Mouse (Mus musculus): ENCODE measurements around the gene Gm17545. TPM values are rescaled to one million over a fixed set of nuclear protein-coding genes. Genes with fewer than 3 reads are reported as not detected.
"Not testable (repeated sequence)": the region's sequence is repeated elsewhere in the genome, so short reads cannot be mapped to it uniquely, and the experiment has no call there.

The Gm17545 gene
- not detected in 2 replicates for polyA plus RNA-seq (2012; ENCODE audit: insufficient read depth, insufficient read length, missing spikeins)

DNA sequence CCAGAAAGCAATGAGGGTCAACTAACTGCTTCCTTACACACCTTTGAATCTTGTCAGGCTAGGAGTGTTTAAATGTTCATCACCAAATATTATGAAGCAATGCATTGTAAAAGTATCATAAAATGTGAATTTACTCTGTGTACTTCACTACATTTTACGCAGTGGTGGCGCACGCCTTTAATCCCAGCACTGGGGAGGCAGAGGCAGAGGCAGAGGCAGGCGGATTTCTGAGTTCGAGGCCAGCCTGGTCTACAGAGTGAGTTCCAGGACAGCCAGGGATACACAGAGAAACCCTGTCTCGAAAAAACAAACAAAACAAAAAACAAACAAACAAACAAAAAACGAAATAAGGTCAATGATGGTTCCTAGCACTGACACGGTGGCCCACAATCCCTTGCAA, at the start of gene Gm17545:
Gene Gm17545, plus strand, starts transcription at position 301 of the 400 bp plus-strand sequence.
- not testable (repeated sequence) for H3K27ac ChIP-seq (ENCODE audit: insufficient read depth, low read depth, low read length); H3K4me3 ChIP-seq (ENCODE audit: insufficient read depth, low read length); H3K4me1 ChIP-seq (ENCODE audit: control insufficient read depth, insufficient read depth, low read length)

DNA sequence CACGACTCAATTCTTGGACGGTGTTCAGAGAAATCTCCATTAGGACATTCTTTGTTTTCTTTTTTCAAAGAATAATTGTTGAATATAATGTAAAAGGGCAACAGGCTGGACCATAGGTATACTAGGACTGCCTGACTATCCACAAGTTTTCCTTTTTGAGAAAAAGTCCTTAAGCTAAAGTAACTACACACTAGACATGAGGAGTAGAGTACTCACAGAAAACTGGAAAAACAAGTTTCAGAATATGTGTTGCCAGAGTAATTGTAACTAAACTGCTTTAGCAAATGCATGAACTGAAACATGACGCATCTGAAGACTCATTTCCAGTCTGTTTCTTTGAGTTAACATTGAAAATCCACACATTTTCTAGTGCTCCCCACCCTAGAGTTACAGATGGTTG, 48.7 kb upstream of the Gm17545 start:
- Histone ChIP-seq H3K4me3 (ENCODE audit: insufficient read depth, low read length) (no peak overlapping the region), H3K4me1 (ENCODE audit: control insufficient read depth, insufficient read depth, low read length) (no peaks in the 10 kb centered on the region), H3K27ac (ENCODE audit: insufficient read depth, low read depth, low read length) (no peak overlapping the region)
- TF ChIP-seq CTCF (IDR thresholded peaks at IDR 0.05; ENCODE audit: low read depth, low read length) (no peak), POLR2A (IDR thresholded peaks at IDR 0.05; ENCODE audit: borderline replicate concordance, low read depth, low read length) (no peak)

DNA sequence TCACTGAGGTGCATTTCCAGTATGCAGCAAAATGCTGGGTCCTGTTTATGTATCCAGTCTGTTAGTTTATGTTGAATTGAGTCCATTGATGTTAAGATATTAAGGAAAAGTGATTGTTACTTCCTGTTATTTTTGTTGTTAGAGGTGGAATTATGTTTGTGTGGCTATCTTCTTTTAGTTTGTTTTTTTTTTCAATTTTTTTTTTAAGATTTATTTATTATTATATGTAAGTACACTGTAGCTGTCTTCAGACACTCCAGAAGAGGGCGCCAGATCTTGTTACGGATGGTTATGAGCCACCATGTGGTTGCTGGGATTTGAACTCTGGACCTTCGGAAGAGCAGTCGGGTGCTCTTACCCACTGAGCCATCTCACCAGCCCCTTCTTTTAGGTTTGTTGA, 46.5 kb upstream of the Gm17545 start:
- H3K4me1 ChIP-seq (ENCODE audit: control insufficient read depth, insufficient read depth, low read length); H3K27ac ChIP-seq (ENCODE audit: insufficient read depth, low read depth, low read length); H3K4me3 ChIP-seq (ENCODE audit: insufficient read depth, low read length): not testable (repeated sequence)

DNA sequence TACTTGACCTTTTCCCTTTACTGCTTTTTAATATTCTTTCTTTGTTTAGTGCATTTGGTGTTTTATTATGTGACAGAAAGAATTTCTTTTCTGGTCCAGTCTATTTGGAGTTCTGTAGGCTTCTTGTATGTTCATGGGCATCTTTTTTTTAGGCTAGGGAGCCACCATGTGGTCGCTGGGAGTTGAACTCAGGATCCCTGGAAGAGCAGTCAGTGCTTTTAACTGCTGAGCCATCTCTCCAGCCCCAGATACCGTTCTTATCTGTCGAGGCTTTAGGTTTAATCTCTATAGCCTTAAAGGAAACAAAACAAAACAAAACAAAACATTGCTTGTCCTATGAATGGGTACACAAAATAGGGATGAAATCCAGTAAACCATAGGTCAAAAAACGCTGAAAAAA, 45.7 kb upstream of the Gm17545 start:
- not testable (repeated sequence) for H3K4me1 ChIP-seq (ENCODE audit: control insufficient read depth, insufficient read depth, low read length); H3K27ac ChIP-seq (ENCODE audit: insufficient read depth, low read depth, low read length); H3K4me3 ChIP-seq (ENCODE audit: insufficient read depth, low read length)

DNA sequence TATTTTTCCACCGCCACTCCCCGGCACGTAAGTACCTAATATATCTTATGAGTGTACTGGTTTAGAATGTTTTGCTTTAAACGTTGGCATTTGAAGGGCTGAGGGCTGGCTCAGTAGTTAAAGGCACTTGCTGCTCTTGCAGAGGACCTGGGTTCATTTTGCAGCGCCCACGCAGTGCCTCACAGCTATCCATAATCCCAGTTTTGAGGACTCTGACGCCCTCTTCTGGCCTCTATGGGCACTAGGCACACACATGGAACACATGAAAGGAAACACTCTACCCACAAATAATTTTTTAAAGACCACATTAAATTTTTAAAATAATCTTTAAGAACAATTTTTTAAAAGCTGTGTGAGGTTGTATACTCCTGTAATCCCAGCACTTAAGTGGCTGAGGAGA, 44.6 kb upstream of the Gm17545 start:
- TF ChIP-seq CTCF (IDR thresholded peaks at IDR 0.05; ENCODE audit: low read depth, low read length) (no peak), POLR2A (IDR thresholded peaks at IDR 0.05; ENCODE audit: borderline replicate concordance, low read depth, low read length) (no peak)
- Histone ChIP-seq H3K4me3 (ENCODE audit: insufficient read depth, low read length) (no peak overlapping the region), H3K4me1 (ENCODE audit: control insufficient read depth, insufficient read depth, low read length) (peaks cover 2% of the 10 kb centered on the region; the same call in 1 of the 2 replicates), H3K27ac (ENCODE audit: insufficient read depth, low read depth, low read length) (no peak overlapping the region)

DNA sequence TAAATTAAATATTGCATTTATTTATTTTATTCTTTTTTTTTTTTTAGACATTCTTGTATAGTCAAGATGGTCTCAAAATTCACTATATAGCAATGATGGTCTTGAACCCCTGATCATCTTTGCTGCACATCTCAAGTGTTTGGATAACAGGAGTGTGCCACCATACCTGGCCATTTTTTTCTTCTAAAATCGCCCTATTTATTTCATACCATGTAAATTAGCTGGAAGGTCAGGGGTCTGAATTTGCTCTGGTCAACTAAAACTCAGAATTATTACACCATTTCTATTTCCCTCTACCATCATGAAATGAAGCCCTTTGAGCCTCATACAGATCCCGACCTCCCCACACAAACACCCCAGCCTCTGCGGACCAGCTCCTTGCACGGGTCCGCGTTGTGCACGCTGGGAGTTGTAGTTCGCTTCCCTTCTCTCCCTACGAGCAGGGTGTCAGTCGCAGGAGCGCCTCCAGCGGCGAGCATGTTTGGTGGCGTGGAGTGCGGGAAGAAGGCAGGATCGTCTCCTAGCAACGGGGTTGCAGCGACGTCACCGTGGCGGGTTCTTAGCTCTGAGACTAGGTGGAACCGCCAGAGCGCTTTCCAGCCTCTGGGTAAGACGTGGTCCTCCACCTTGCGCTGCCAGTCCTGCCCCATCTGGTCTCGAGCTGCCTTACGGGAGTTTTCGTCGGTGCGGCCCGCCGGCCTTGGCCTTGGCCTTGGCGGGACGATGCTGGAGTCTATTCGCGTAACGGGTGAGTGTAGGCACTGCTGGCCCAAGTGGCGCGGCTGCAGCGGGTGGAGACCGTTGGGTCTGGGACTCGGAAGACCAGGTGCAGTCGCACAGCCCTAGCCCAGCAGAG, 42.9 kb upstream of the Gm17545 start, which contains the start of gene 9530077C05Rik:
Gene 9530077C05Rik, plus strand, starts transcription at position 512 of the 856 bp plus-strand sequence.
- no peak within 1 kb of the TSS for H3K27ac ChIP-seq (ENCODE audit: insufficient read depth, low read depth, low read length)
- peaks cover 2% of the 10 kb centered on the region; the same call in 1 of the 2 replicates for H3K4me1 ChIP-seq (ENCODE audit: control insufficient read depth, insufficient read depth, low read length)
- H3K4me3 ChIP-seq (ENCODE audit: insufficient read depth, low read length), result peak within 1 kb of the TSS; percentile 62
- peak; percentile 31; the same call in 1 of the 2 replicates for TF ChIP-seq CTCF (IDR thresholded peaks at IDR 0.05; ENCODE audit: low read depth, low read length)
- no peak for TF ChIP-seq POLR2A (IDR thresholded peaks at IDR 0.05; ENCODE audit: borderline replicate concordance, low read depth, low read length)

DNA sequence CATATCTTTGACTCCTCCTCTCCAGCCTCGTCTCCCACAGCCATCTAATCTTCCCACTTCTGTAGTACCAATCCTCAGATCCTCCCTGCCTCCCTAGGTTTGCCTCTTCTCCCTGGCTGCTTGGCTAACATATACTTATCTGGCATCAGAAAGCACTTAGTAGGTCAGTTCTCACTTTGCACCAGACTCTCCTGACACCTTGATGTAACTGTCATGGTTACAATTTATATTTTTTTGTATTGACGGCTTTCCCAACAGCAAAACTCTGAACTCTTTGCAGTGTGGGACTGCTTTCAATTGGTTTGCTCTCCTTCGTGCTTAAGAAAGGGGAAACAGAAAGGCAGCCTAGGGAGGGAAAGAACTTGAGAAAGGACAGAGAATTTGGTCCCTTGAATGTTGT, 37.9 kb upstream of the Gm17545 start:
- TF ChIP-seq POLR2A (IDR thresholded peaks at IDR 0.05; ENCODE audit: borderline replicate concordance, low read depth, low read length), result no peak
- TF ChIP-seq CTCF (IDR thresholded peaks at IDR 0.05; ENCODE audit: low read depth, low read length), result no peak
- Histone ChIP-seq H3K4me3 (ENCODE audit: insufficient read depth, low read length) (no peak overlapping the region), H3K4me1 (ENCODE audit: control insufficient read depth, insufficient read depth, low read length) (peaks cover 6% of the 10 kb centered on the region), H3K27ac (ENCODE audit: insufficient read depth, low read depth, low read length) (no peak overlapping the region)

DNA sequence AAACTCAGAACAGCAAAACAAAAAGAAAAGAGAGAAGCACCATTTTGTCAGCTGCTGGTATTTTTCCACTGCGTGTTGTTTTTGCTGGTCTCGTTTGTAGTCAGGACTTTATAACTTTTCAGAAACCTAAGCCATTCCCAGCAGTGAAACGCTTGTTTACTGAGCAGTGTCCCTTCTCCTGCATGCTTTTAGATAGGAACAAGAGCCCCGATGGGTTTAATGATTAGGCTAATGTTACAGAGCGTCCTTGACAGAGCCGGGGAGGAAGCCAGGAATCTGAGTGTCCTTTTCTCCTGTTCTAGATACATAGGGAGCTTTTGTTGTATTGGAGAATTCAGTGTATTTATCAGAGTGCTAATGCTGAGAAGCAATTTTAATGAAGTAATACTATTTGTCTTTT, 36.5 kb upstream of the Gm17545 start:
- Histone ChIP-seq H3K27ac (ENCODE audit: insufficient read depth, low read depth, low read length) (no peak overlapping the region), H3K4me1 (ENCODE audit: control insufficient read depth, insufficient read depth, low read length) (peaks cover 4% of the 10 kb centered on the region), H3K4me3 (ENCODE audit: insufficient read depth, low read length) (no peak overlapping the region)
- no peak for TF ChIP-seq POLR2A (IDR thresholded peaks at IDR 0.05; ENCODE audit: borderline replicate concordance, low read depth, low read length)
- no peak for TF ChIP-seq CTCF (IDR thresholded peaks at IDR 0.05; ENCODE audit: low read depth, low read length)

DNA sequence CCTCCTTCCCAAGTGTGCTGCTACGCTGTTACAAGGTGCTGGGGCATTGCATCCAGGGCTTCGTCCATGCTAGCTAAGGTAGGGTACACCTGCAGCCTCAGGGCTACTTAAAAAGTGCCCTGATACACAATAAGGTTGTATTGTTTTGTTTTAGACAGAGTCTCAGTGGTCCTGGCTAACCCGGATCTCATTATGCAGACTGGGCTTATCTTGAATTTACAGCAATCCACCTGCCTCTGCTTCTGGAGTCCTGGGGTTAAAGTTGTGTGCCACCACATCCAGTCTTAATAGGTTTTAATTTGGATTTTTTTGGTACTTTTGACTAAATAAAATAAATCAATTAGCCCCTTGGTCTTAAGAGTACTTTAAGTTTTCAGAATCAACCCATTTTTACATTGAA, 34.2 kb upstream of the Gm17545 start:
- no peak for TF ChIP-seq POLR2A (IDR thresholded peaks at IDR 0.05; ENCODE audit: borderline replicate concordance, low read depth, low read length)
- TF ChIP-seq CTCF (IDR thresholded peaks at IDR 0.05; ENCODE audit: low read depth, low read length), result no peak

DNA sequence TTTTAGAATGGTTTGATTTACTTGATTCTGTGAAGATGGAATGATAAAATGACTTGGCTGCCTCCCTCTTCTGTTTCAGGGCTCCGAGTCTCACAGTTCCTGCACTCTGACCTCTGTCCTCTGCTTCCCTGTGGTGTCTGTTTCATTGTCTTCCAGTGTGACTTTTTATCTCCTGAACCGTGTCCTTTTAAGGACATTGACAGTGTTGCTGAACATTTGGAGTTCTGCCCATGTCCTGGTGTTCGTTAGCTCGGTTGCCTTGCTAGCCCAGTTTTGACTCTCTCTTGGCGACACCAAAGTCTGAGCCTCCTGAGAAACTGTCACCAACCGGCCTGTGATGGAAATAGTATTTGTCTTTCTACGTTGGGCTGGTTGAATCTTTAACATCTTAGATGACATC, 33.6 kb upstream of the Gm17545 start:
- Histone ChIP-seq H3K4me3 (ENCODE audit: insufficient read depth, low read length) (no peak overlapping the region), H3K4me1 (ENCODE audit: control insufficient read depth, insufficient read depth, low read length) (peaks cover 4% of the 10 kb centered on the region), H3K27ac (ENCODE audit: insufficient read depth, low read depth, low read length) (no peak overlapping the region)
- TF ChIP-seq CTCF (IDR thresholded peaks at IDR 0.05; ENCODE audit: low read depth, low read length), result no peak
- TF ChIP-seq POLR2A (IDR thresholded peaks at IDR 0.05; ENCODE audit: borderline replicate concordance, low read depth, low read length), result no peak

More for the DNA sequence above, 34.2 kb upstream of the Gm17545 start:
- Histone ChIP-seq H3K27ac (ENCODE audit: insufficient read depth, low read depth, low read length) (no peak overlapping the region), H3K4me3 (ENCODE audit: insufficient read depth, low read length) (no peak overlapping the region), H3K4me1 (ENCODE audit: control insufficient read depth, insufficient read depth, low read length) (peaks cover 4% of the 10 kb centered on the region)

Measured in bone marrow macrophage, adult 2 months (primary cell).